Mouse (Mus musculus): Measurements from ENCODE around the gene Syt12.
A peak's percentile ranks its signal among the peaks of the same experiment; 100 is the strongest.

GRCm38 (mm10) chr19:4468363-4468762 is 8.9 kb downstream of the Syt12 start:
- TF ChIP-seq POLR2A (IDR thresholded peaks at IDR 0.05; ENCODE audit: extremely low read depth, insufficient read depth, low read length) (no peak), CTCF (IDR thresholded peaks at IDR 0.05; ENCODE audit: extremely low read depth, insufficient read depth, low read length) (0 out of 2 replicates have a peak, but pooled peaks have one; percentile 9)

Measured in cortical plate, adult 2 months (tissue).